Mouse (Mus musculus): ENCODE results near the gene Zfp92.

DNA sequence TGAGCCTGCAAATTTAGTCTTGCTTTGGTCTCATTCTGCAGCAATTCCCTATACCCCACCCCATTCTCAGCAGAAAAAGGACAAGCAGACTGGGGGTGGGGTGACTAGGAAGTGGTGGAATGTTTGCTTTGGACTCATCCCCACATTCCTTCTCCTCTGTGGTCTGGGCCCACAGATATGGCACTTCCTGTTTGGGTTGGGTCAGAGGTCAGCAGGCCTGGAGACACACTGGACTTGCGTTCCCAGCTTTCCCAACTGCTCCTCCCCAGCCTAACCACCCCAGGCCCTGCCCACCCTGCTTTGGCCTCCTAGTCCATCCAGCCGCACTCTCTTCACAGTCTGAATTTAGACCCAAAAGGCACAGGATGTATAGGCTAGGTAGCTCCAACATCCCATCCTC is 65.7 kb downstream of the Zfp92 start:
- TF ChIP-seq CTCF (IDR thresholded peaks at IDR 0.05; ENCODE audit: low read depth, low read length) (no peak), POLR2A (IDR thresholded peaks at IDR 0.05; ENCODE audit: insufficient read depth, low read length) (no peak), EP300 (IDR thresholded peaks at IDR 0.05; ENCODE audit: insufficient read depth, low read depth, low read length) (no peak)
